Mouse (Mus musculus) heart, embryonic 14.5 days (tissue): ENCODE measurements at regions not wholly inside any gene's neighbourhood (a gene's known extent, or its start where the extent isn't known, plus 50 kb on each side); places are given as distances from the start of the nearest gene placed in this dataset.

Source experiments
- ATAC-seq: fragments of 200-750 bp; cut with Nextera tagmentation; 2 replicates; pipeline ENCODE4 v1.8.0; 2017; ENCODE audit warnings: low read depth, moderate TSS enrichment; ENCODE audit not compliant: insufficient number of reproducible peaks, insufficient read depth, low FRiP score
- H3K27ac ChIP-seq, 2 experiments: fragments of 200-500 bp in 1 of 2; fragments of 300-500 bp in 1 of 2; sonication (generic) in 1 of 2; replicated peaks in 1 of 2; 2 replicates each; pipeline ENCODE4 v1.5.1; 2012 to 2014; ENCODE audit warnings: low read depth in 2 of 2, low read length in 2 of 2, control low read depth in 1 of 2, mild to moderate bottlenecking in 1 of 2, mixed read lengths in 1 of 2; ENCODE audit not compliant: control insufficient read depth in 1 of 2, insufficient read depth in 1 of 2
- H3K27me3 ChIP-seq: fragments of 300-500 bp; sonication (generic); 2 replicates; pipeline ENCODE4 v1.6.1; 2014; ENCODE audit warnings: mild to moderate bottlenecking, low read length, control low read depth; ENCODE audit not compliant: control insufficient read depth, insufficient read depth
- H3K36me3 ChIP-seq: fragments of 300-500 bp; sonication (generic); 2 replicates; pipeline ENCODE4 v1.6.1; 2014; ENCODE audit warnings: mild to moderate bottlenecking, control low read depth, low read length, mixed read lengths; ENCODE audit not compliant: control insufficient read depth, insufficient read depth
- H3K4me1 ChIP-seq, 2 experiments: fragments of 200-500 bp in 1 of 2; fragments of 300-500 bp in 1 of 2; sonication (generic) in 1 of 2; 2 replicates each; pipeline ENCODE4 v1.6.1; 2012 to 2014; ENCODE audit warnings: low read length in 2 of 2, control low read depth in 1 of 2, mixed read lengths in 1 of 2; ENCODE audit not compliant: control insufficient read depth in 2 of 2, insufficient read depth in 2 of 2
- H3K4me2 ChIP-seq: fragments of 300-500 bp; sonication (generic); 2 replicates; pipeline ENCODE4 v1.6.1; 2014; ENCODE audit warnings: mild to moderate bottlenecking, low read length
- H3K4me3 ChIP-seq, 2 experiments: fragments of 200-500 bp in 1 of 2; fragments of 300-500 bp in 1 of 2; sonication (generic) in 1 of 2; 2 replicates each; pipeline ENCODE4 v1.5.1; 2012 to 2014; ENCODE audit warnings: low read length in 2 of 2, mild to moderate bottlenecking in 2 of 2, control low read depth in 1 of 2, low read depth in 1 of 2, moderate library complexity in 1 of 2; ENCODE audit not compliant: control insufficient read depth in 1 of 2, insufficient read depth in 1 of 2
- H3K9ac ChIP-seq: fragments of 300-500 bp; sonication (generic); 2 replicates; pipeline ENCODE4 v1.6.1; 2014; ENCODE audit warnings: mild to moderate bottlenecking, low read length
- H3K9me3 ChIP-seq: fragments of 300-500 bp; sonication (generic); 2 replicates; pipeline ENCODE4 v1.6.1; 2016; ENCODE audit warnings: low read length, control low read depth; ENCODE audit not compliant: control insufficient read depth
- WGBS: fragments of 180-500 bp; shearing (Covaris S2); extraction: QIAGEN DNeasy Blood & Tissue Kit; methylation state at CpG from one replicate; pipeline ENCODE4 v1.1.7; 2014; 5-methylcytosine and 5-hydroxymethylcytosine counted together

GRCm38 (mm10) chr16:71622664-71623063 lies 685.4 kb upstream of the Robo1 start:
- H3K9me3 ChIP-seq, result no peaks in the 10 kb centered on the region
- no peak overlapping the region for H3K9ac ChIP-seq
- no peak overlapping the region for H3K27ac ChIP-seq
- ATAC-seq, result no peak
- WGBS, result 90% methylated on average over 8 of the region's 8 CpGs
- H3K4me2 ChIP-seq, result no peak overlapping the region
- no peaks in the 10 kb centered on the region for H3K36me3 ChIP-seq
- H3K27me3 ChIP-seq, result no peaks in the 10 kb centered on the region
- no peak overlapping the region for H3K4me3 ChIP-seq
- no peaks in the 10 kb centered on the region for H3K4me1 ChIP-seq

GRCm38 (mm10) chr16:71640361-71640760 lies 667.7 kb upstream of the Robo1 start:
- no peak overlapping the region for H3K27ac ChIP-seq
- H3K9me3 ChIP-seq, result no peaks in the 10 kb centered on the region
- no peak for ATAC-seq
- no peak overlapping the region for H3K4me2 ChIP-seq
- 75% methylated on average over 2 of the region's 2 CpGs for WGBS
- H3K27me3 ChIP-seq, result no peaks in the 10 kb centered on the region
- H3K4me3 ChIP-seq, result no peak overlapping the region
- no peak overlapping the region for H3K9ac ChIP-seq
- no peaks in the 10 kb centered on the region for H3K4me1 ChIP-seq
- no peaks in the 10 kb centered on the region for H3K36me3 ChIP-seq

DNA sequence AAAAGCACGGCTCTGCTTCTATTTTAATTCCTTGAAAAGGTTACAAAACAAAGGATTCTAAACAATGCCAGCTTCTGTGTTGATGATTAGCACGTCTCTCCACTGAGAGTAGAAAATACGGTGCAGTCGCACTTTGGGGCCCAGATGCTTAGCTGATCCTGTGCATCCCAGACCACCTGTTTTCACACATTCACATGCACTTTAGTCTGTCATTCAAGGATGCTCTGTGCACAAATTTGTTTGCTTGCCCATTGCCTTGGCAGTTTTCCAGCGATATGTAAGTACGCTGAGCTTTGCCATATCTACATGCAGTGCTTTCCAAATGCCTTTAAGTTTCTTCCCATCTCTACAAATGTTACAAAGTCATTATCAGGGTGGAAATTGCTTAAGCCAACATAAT lies 664.9 kb upstream of the Robo1 start:
- H3K4me1 ChIP-seq, result no peaks in the 10 kb centered on the region
- ATAC-seq, result no peak
- no peak overlapping the region for H3K4me2 ChIP-seq
- no peak overlapping the region for H3K4me3 ChIP-seq
- H3K27ac ChIP-seq, result no peak overlapping the region
- 46% methylated on average over 6 of the region's 6 CpGs for WGBS
- H3K9ac ChIP-seq, result no peak overlapping the region
- no peaks in the 10 kb centered on the region for H3K9me3 ChIP-seq
- no peaks in the 10 kb centered on the region for H3K36me3 ChIP-seq
- H3K27me3 ChIP-seq, result no peaks in the 10 kb centered on the region

GRCm38 (mm10) chr16:71678075-71678701 lies 629.9 kb upstream of the Robo1 start:
- Histone ChIP-seq H3K4me3 (no peak overlapping the region), H3K36me3 (no peaks in the 10 kb centered on the region), H3K4me2 (no peak overlapping the region), H3K27ac (no peak overlapping the region), H3K9ac (no peak overlapping the region), H3K9me3 (no peaks in the 10 kb centered on the region), H3K27me3 (no peaks in the 10 kb centered on the region), H3K4me1 (no peaks in the 10 kb centered on the region)
- WGBS, result 23% methylated on average over 2 of the region's 2 CpGs
- no peak for ATAC-seq

GRCm38 (mm10) chr16:71693464-71693863 lies 614.6 kb upstream of the Robo1 start:
- WGBS, result 61% methylated on average over 4 of the region's 4 CpGs
- no peaks in the 10 kb centered on the region for H3K9me3 ChIP-seq
- no peaks in the 10 kb centered on the region for H3K27me3 ChIP-seq
- H3K4me1 ChIP-seq, result no peaks in the 10 kb centered on the region
- no peak for ATAC-seq
- H3K9ac ChIP-seq, result no peak overlapping the region
- no peak overlapping the region for H3K4me3 ChIP-seq
- no peak overlapping the region for H3K4me2 ChIP-seq
- H3K36me3 ChIP-seq, result no peaks in the 10 kb centered on the region
- no peak overlapping the region for H3K27ac ChIP-seq

DNA sequence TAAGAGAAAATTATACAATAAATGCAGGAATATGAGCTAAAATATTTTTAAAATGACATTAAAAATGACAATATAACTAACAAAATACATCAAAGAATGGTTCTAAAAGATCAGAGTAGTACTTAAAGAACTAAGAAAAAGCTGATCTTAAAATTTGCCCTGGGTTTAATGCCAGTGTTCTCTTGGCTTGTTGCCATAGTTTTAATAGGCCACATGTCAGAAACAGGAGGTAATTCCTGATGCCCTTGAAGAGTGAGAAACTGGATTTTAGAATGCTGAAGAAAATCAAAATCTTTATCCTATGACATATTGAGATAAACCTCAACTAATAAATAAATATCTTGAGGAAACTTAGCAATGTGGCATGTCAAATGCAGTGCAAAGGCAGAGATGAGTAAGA lies 602.3 kb upstream of the Robo1 start:
- H3K4me2 ChIP-seq, result no peak overlapping the region
- ATAC-seq, result no peak
- H3K4me1 ChIP-seq, result no peaks in the 10 kb centered on the region
- no peaks in the 10 kb centered on the region for H3K27me3 ChIP-seq
- H3K9me3 ChIP-seq, result no peaks in the 10 kb centered on the region
- H3K27ac ChIP-seq, result no peak overlapping the region
- no peaks in the 10 kb centered on the region for H3K36me3 ChIP-seq
- H3K9ac ChIP-seq, result no peak overlapping the region
- H3K4me3 ChIP-seq, result no peak overlapping the region

- Histone ChIP-seq H3K9me3 (no peaks in the 10 kb centered on the region), H3K4me1 (no peaks in the 10 kb centered on the region), H3K27ac (no peak overlapping the region), H3K27me3 (no peaks in the 10 kb centered on the region), H3K4me3 (no peak overlapping the region), H3K4me2 (no peak overlapping the region), H3K9ac (no peak overlapping the region), H3K36me3 (no peaks in the 10 kb centered on the region)
- no peak for ATAC-seq
- 84% methylated on average over 3 of the region's 3 CpGs for WGBS
Observed at GRCm38 (mm10) chr16:71709684-71710083, 598.4 kb upstream of the Robo1 start.

DNA sequence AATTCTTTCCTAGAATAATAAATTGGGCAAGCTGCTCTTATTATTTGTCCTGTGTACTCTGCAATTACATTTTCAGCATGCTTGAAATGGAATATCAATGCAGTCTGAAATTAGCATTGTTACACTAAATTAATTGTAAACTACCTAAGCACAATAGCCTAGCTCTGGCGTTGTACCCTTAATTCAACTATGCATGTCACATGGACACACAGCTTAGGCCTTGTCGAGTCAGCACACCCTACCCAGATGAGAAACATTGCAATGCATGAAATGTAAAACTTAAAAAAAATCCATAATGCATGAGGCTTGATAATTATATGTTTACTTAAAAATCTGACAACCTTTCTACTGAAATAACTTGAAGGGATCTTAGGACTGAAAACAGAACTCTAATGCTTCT lies 596.2 kb upstream of the Robo1 start:
- Histone ChIP-seq H3K4me3 (no peak overlapping the region), H3K4me1 (no peaks in the 10 kb centered on the region), H3K9ac (no peak overlapping the region), H3K9me3 (no peaks in the 10 kb centered on the region), H3K4me2 (no peak overlapping the region), H3K27me3 (no peaks in the 10 kb centered on the region), H3K27ac (no peak overlapping the region), H3K36me3 (no peaks in the 10 kb centered on the region)
- no peak for ATAC-seq
- WGBS, result 67% methylated on average over 2 of the region's 2 CpGs
